Mouse (Mus musculus) CD4-positive, CD25-positive, alpha-beta regulatory T cell, adult 2 months (primary cell): ENCODE measurements at regions not wholly inside any gene's neighbourhood (a gene's known extent, or its start where the extent isn't known, plus 50 kb on each side); places are given as distances from the start of the nearest gene placed in this dataset.

ENCODE experiments used
- DNase-seq: peaks from one replicate; pipeline ENCODE4 v3.0.0-alpha.2; 2012; ENCODE audit warnings: low read depth, low spot score

- DNase-seq: peak; percentile 74
Measured at GRCm38 (mm10) chr10:122194139-122194538, 97.0 kb upstream of the Rxylt1 start.

GRCm38 (mm10) chr10:122193343-122193742, 96.2 kb upstream of the Rxylt1 start:
- no peak for DNase-seq

GRCm38 (mm10) chr10:122185152-122185745, 88.1 kb upstream of the Rxylt1 start:
- no peak for DNase-seq

- peak; percentile 67 for DNase-seq
Measured at GRCm38 (mm10) chr10:122183025-122183424, 85.9 kb upstream of the Rxylt1 start.

GRCm38 (mm10) chr10:122149038-122149437, 51.9 kb upstream of the Rxylt1 start:
- no peak for DNase-seq

- DNase-seq: no peak
Measured at GRCm38 (mm10) chr10:122148609-122149008, 51.4 kb upstream of the Rxylt1 start.
